Mouse (Mus musculus): ENCODE data around the gene Endov. TPM values are rescaled to one million over a fixed set of nuclear protein-coding genes. Genes with fewer than 3 reads are reported as not detected.

The Endov gene
- polyA plus RNA-seq, 1 experiment from 2014 or later: 17.1 TPM

Other genes with a start within 250 kb of the Endov start
- gene Gaa, start 223.5 kb upstream of the Endov start, polyA plus RNA-seq (2015; fragmentation: Nextera tagmentation; extraction: Ambion mirVana): 67.1 and 69.9 TPM in 2 replicates
- gene Eif4a3, start 191.3 kb upstream of the Endov start, polyA plus RNA-seq (2015; fragmentation: Nextera tagmentation; extraction: Ambion mirVana): 386 and 387 TPM in 2 replicates
- gene Card14, start 183.6 kb upstream of the Endov start, polyA plus RNA-seq (2015; fragmentation: Nextera tagmentation; extraction: Ambion mirVana): 0.42 and 0.88 TPM in 2 replicates
- 7.4 and 8.8 TPM in 2 replicates for gene Sgsh, start 135.8 kb upstream of the Endov start, polyA plus RNA-seq (2015; fragmentation: Nextera tagmentation; extraction: Ambion mirVana)
- 11.8 and 12.4 TPM in 2 replicates for gene Slc26a11, start 135.8 kb upstream of the Endov start, polyA plus RNA-seq (2015; fragmentation: Nextera tagmentation; extraction: Ambion mirVana)
- 3.2 and 3.5 TPM in 2 replicates for gene Rnf213, start 98.2 kb upstream of the Endov start, polyA plus RNA-seq (2015; fragmentation: Nextera tagmentation; extraction: Ambion mirVana)
- 2.0 and 2.2 TPM in 2 replicates for gene Nptx1, start 56.4 kb downstream of the Endov start, polyA plus RNA-seq (2015; fragmentation: Nextera tagmentation; extraction: Ambion mirVana)
- gene Rptor, start 111.6 kb downstream of the Endov start, polyA plus RNA-seq (2015; fragmentation: Nextera tagmentation; extraction: Ambion mirVana): 11.2 and 11.6 TPM in 2 replicates

All from limb, embryonic 13.5 days (tissue).